Mouse (Mus musculus): ENCODE measurements around the gene Pip4k2a. TPM values are rescaled to one million over a fixed set of nuclear protein-coding genes. Genes with fewer than 3 reads are reported as not detected.

Pip4k2a gene
- polyA plus RNA-seq, 1 experiment from 2014 or later = 10.1 TPM

DNA sequence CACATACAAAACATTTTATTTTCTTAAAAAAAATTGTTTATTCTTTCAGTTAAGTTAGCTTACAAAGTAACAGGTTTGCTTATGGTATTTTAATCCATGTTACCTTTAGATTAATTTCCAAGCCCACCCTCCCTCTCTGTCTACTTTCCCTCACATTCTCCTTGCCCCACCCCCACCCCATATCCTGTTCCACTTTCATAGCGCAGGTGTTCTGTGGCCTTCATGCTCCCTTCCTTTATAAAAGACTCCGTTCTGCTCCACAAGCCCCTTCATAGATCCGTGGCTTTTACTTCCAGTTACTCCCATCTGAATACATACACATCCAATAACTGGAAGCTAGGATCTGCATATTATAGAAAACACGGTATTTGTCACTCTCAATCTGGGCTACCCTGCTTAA is 9.7 kb upstream of the Pip4k2a start:
- 73% methylated on average over 4 of the region's 4 CpGs for WGBS
- Histone ChIP-seq H3K27ac (ENCODE audit: low read depth) (no peak overlapping the region), H3K4me1 (replicated peaks; ENCODE audit: control insufficient read depth, insufficient read depth, low read length) (no peaks in the 10 kb centered on the region), H3K27me3 (replicated peaks; ENCODE audit: control insufficient read depth, insufficient read depth, low read length) (no peaks in the 10 kb centered on the region), H3K4me3 (ENCODE audit: low read depth, low read length) (no peak overlapping the region), H3K4me2 (ENCODE audit: low read length) (no peak overlapping the region), H3K9ac (ENCODE audit: low read length) (no peak overlapping the region), H3K9me3 (ENCODE audit: control insufficient read depth, low read length) (no peaks in the 10 kb centered on the region), H3K36me3 (ENCODE audit: control insufficient read depth, insufficient read depth, low read length) (no peaks in the 10 kb centered on the region)
- DNase-seq (ENCODE audit: low spot score) (no peak), ATAC-seq (replicated peaks; ENCODE audit: low FRiP score, low TSS enrichment, low read depth) (no peak)

DNA sequence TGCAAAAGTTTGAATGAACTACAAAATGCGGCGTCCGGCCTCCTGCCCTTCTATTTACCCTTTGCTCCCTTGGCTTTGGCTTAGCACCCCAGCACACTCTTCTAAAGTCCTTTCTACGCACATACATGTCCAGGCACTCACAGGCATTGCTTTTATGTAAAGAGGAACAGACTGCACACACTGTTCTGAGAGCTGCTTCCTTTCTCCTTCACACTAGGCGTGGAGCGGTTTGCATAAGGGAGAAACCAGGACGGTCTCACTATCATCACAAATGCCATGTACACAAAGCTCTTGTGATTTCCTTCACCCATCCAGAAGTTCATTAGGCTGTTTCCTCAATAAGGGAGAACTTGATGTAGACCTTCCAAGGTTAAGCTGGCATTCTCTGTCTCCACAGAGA is 8.2 kb upstream of the Pip4k2a start:
- WGBS = 90% methylated on average over 7 of the region's 7 CpGs
- Histone ChIP-seq H3K9ac (ENCODE audit: low read length) (no peak overlapping the region), H3K4me2 (ENCODE audit: low read length) (no peak overlapping the region), H3K36me3 (ENCODE audit: control insufficient read depth, insufficient read depth, low read length) (no peaks in the 10 kb centered on the region), H3K9me3 (ENCODE audit: control insufficient read depth, low read length) (no peaks in the 10 kb centered on the region), H3K4me3 (ENCODE audit: low read depth, low read length) (no peak overlapping the region), H3K27ac (ENCODE audit: low read depth) (no peak overlapping the region), H3K27me3 (replicated peaks; ENCODE audit: control insufficient read depth, insufficient read depth, low read length) (no peaks in the 10 kb centered on the region), H3K4me1 (replicated peaks; ENCODE audit: control insufficient read depth, insufficient read depth, low read length) (no peaks in the 10 kb centered on the region)
- DNase-seq (ENCODE audit: low spot score) (no peak), ATAC-seq (replicated peaks; ENCODE audit: low FRiP score, low TSS enrichment, low read depth) (no peak)

DNA sequence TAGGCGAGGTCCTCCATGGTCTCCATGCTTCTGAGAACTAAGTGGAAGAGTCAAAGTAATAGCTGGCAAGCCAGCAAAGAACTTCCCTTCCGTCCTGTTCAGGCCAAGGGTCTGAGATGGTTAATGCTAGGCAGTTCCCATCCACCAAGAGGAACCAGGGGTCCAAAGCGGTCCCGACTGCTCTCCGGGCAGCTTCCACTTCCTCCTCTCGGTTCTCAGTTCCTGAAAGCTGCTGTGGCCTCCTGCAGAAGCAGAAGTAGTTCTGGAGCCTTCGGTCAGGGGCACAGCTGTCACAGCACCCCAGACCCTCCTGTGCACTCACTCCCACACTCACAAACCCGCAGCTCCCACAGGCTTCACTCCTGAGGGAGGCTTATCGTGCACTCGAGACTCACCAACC is 6.9 kb upstream of the Pip4k2a start:
- H3K9me3 ChIP-seq (ENCODE audit: control insufficient read depth, low read length) = no peaks in the 10 kb centered on the region
- 78% methylated on average over 10 of the region's 10 CpGs for WGBS
- no peaks in the 10 kb centered on the region for H3K36me3 ChIP-seq (ENCODE audit: control insufficient read depth, insufficient read depth, low read length)
- DNase-seq (ENCODE audit: low spot score) = no peak
- H3K4me3 ChIP-seq (ENCODE audit: low read depth, low read length) = no peak overlapping the region
- no peaks in the 10 kb centered on the region for H3K4me1 ChIP-seq (replicated peaks; ENCODE audit: control insufficient read depth, insufficient read depth, low read length)
- no peak for ATAC-seq (replicated peaks; ENCODE audit: low FRiP score, low TSS enrichment, low read depth)
- H3K4me2 ChIP-seq (ENCODE audit: low read length) = no peak overlapping the region
- no peak overlapping the region for H3K27ac ChIP-seq (ENCODE audit: low read depth)
- no peak overlapping the region for H3K9ac ChIP-seq (ENCODE audit: low read length)
- no peaks in the 10 kb centered on the region for H3K27me3 ChIP-seq (replicated peaks; ENCODE audit: control insufficient read depth, insufficient read depth, low read length)

- Histone ChIP-seq H3K4me2 (ENCODE audit: low read length) (no peak overlapping the region), H3K9ac (ENCODE audit: low read length) (no peak overlapping the region), H3K36me3 (ENCODE audit: control insufficient read depth, insufficient read depth, low read length) (no peaks in the 10 kb centered on the region), H3K4me1 (replicated peaks; ENCODE audit: control insufficient read depth, insufficient read depth, low read length) (no peaks in the 10 kb centered on the region; the same call in 1 of the 2 replicates), H3K27ac (ENCODE audit: low read depth) (no peak overlapping the region), H3K27me3 (replicated peaks; ENCODE audit: control insufficient read depth, insufficient read depth, low read length) (no peaks in the 10 kb centered on the region), H3K4me3 (ENCODE audit: low read depth, low read length) (no peak overlapping the region), H3K9me3 (ENCODE audit: control insufficient read depth, low read length) (no peaks in the 10 kb centered on the region)
- 84% methylated on average over 2 of the region's 2 CpGs for WGBS
- ATAC-seq (replicated peaks; ENCODE audit: low FRiP score, low TSS enrichment, low read depth) (no peak), DNase-seq (ENCODE audit: low spot score) (no peak)
Observed at GRCm38 (mm10) chr2:18999395-18999794, 1.5 kb upstream of the Pip4k2a start.

DNA sequence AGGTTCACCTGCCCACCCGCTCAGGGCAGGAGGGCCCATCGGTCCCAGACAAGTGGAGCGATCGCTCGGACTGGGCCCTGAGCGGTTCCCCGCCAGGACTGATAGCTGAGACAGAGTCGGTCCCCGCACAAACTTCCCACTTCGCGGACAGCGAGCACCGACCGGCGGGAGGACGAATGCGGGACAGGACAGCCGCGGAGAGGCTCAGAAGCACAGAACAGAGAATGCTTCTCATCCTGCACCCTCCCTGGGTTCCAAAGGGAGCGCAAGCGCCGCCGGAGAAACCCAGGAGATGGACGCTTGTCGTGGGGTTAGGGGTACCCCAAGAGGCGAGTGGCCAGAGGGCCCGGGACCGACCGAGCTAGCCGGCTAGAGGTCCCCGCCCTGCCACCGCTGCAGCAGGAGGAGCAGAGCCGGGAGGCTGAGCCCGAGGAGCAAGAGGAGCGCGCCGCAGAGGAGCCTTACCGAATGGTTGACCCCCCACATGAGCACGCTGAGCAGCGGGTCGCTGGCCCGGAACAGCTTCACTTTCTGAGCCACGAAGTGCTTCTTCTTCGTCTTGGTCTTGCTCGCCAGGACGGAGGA is 447 bp downstream of the Pip4k2a start:
- peak overlapping the region; percentile 88 for H3K27ac ChIP-seq (ENCODE audit: low read depth)
- peak overlapping the region; percentile 69 for H3K9ac ChIP-seq (ENCODE audit: low read length)
- DNase-seq (ENCODE audit: low spot score) (peak; percentile 85), ATAC-seq (replicated peaks; ENCODE audit: low FRiP score, low TSS enrichment, low read depth) (peak; percentile 74)
- WGBS = under 1% methylated on average over 42 of the region's 46 CpGs
- H3K4me3 ChIP-seq (ENCODE audit: low read depth, low read length) = peak overlapping the region; percentile 84
- H3K9me3 ChIP-seq (ENCODE audit: control insufficient read depth, low read length) = no peaks in the 10 kb centered on the region
- no peaks in the 10 kb centered on the region for H3K36me3 ChIP-seq (ENCODE audit: control insufficient read depth, insufficient read depth, low read length)
- H3K27me3 ChIP-seq (replicated peaks; ENCODE audit: control insufficient read depth, insufficient read depth, low read length) = no peaks in the 10 kb centered on the region
- H3K4me1 ChIP-seq (replicated peaks; ENCODE audit: control insufficient read depth, insufficient read depth, low read length) = no peaks in the 10 kb centered on the region; the same call in 1 of the 2 replicates
- H3K4me2 ChIP-seq (ENCODE audit: low read length) = peak overlapping the region; percentile 85

DNA sequence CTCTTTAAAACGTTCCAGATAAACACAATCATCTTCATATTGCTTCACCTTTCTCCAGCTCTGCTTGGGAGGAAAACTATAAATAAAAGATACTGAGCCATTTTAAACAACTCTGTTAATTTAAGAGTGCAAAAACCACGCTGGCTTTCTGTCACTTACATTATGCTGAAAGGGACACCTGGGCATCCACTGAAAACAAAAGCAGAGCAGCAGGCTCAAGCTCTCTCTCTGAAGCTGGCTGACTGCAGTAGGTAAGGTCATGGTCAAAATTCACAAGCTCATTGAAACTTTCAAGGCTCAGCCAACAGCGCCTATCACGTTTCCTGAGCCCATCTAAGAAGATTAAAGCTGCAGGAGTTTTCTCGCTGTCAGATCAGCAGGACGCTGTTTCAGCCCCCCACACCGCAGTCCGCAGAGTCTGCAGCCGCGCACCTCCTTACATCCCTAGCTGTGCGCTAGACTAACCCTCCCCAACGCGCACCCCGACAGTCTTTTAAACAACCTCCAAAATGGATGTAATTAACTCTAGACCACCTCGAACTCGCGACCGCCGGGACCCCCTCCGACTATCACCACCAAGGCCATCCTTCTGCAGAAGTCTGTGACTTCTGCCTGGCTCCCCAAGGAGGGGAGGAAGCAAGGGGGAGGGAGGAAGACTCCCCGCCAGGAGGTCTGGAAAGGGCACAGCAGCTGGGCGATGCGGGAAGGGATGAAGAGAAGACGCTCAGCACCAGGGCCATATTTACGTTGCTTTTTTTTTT is 1.3 kb downstream of the Pip4k2a start:
- DNase-seq (ENCODE audit: low spot score) (peak; percentile 67), ATAC-seq (replicated peaks; ENCODE audit: low FRiP score, low TSS enrichment, low read depth) (no peak)
- 0 out of 2 replicates have a peak, but pooled peaks cover 1% of the 10 kb centered on the region for H3K9me3 ChIP-seq (ENCODE audit: control insufficient read depth, low read length)
- under 1% methylated on average over 25 of the region's 25 CpGs for WGBS
- H3K9ac ChIP-seq (ENCODE audit: low read length) = peak overlapping the region; percentile 69
- 0 out of 2 replicates have a peak overlapping the region, but pooled peaks have one; percentile 33 for H3K27ac ChIP-seq (ENCODE audit: low read depth)
- no peaks in the 10 kb centered on the region for H3K27me3 ChIP-seq (replicated peaks; ENCODE audit: control insufficient read depth, insufficient read depth, low read length)
- H3K36me3 ChIP-seq (ENCODE audit: control insufficient read depth, insufficient read depth, low read length) = no peaks in the 10 kb centered on the region
- H3K4me3 ChIP-seq (ENCODE audit: low read depth, low read length) = peak overlapping the region; percentile 84
- no peaks in the 10 kb centered on the region; the same call in 1 of the 2 replicates for H3K4me1 ChIP-seq (replicated peaks; ENCODE audit: control insufficient read depth, insufficient read depth, low read length)
- peak overlapping the region; percentile 85 for H3K4me2 ChIP-seq (ENCODE audit: low read length)

DNA sequence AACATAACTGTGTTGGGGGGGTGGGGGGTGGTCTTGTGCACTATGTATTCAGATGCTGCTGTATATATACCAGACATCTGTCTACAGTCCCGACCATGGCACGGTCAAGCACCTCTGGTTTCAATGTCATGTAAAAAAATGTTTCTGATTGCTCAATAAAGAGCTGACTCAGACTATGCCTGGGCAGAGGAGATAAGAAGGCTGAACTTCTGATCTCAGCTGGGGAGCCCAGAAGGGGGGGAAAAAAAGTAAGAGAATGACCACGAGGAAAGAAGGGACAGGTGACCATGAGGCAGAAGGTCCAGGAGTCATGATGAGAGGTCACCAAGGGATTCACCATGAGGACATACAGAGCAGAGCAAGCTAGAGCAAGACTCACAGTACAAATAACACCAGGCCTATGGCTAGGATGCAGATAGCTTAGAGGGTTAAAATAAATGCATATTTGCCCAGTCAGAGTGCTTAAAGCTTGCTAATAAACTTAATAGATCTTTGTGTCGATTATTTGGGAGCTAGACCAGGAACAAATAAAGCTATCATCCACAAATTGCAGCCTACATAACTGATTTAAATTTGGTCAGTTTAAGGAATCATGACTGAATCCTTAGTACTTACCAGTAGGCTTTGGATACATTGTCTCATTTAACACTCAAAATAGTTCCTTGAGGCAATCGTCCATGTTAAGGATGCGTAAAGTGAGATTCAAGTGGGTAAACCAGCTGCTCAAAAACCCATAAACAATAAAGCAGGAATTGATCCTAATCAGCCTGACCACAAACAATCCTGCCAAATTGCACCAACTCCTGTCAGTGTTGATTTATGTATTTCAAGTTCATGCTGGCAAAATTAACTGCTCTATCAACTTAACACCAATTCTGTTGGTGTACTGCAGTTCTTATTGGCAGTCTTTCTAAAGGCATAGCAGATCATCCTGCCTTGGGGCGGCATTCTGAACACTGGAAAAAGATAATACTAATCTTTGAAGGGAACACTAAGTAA is 5.1 kb downstream of the Pip4k2a start:
- H3K27me3 ChIP-seq (replicated peaks; ENCODE audit: control insufficient read depth, insufficient read depth, low read length) = no peaks in the 10 kb centered on the region
- H3K4me2 ChIP-seq (ENCODE audit: low read length) = no peak overlapping the region
- ATAC-seq (replicated peaks; ENCODE audit: low FRiP score, low TSS enrichment, low read depth) = no peak
- H3K4me1 ChIP-seq (replicated peaks; ENCODE audit: control insufficient read depth, insufficient read depth, low read length) = no peaks in the 10 kb centered on the region; the same call in 1 of the 2 replicates
- H3K9ac ChIP-seq (ENCODE audit: low read length) = no peak overlapping the region
- WGBS = 71% methylated on average over 7 of the region's 7 CpGs
- no peak overlapping the region for H3K27ac ChIP-seq (ENCODE audit: low read depth)
- no peak overlapping the region for H3K4me3 ChIP-seq (ENCODE audit: low read depth, low read length)
- DNase-seq (ENCODE audit: low spot score) = no peak
- H3K9me3 ChIP-seq (ENCODE audit: control insufficient read depth, low read length) = peaks cover 9% of the 10 kb centered on the region; the same call in 1 of the 2 replicates
- no peaks in the 10 kb centered on the region for H3K36me3 ChIP-seq (ENCODE audit: control insufficient read depth, insufficient read depth, low read length)

DNA sequence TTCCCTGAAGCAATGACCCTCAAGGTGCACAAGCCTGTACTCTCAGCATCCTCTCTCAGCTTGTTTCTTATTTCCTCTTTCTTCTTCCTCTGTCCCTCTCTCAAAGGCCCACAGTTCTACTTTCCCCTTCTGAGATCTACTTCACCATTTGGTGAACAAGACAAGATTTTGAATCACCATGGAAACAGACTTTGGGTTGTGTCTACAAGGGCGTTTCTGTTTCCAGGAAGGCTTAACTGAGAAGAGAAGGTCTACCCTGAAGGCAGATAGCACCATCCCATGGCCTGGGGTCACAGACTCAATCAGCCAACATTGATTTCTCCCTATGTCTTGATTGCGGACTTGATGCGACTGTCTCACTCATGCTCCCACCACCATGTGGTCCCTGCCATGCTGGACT is 9.0 kb downstream of the Pip4k2a start:
- Histone ChIP-seq H3K27me3 (replicated peaks; ENCODE audit: control insufficient read depth, insufficient read depth, low read length) (no peaks in the 10 kb centered on the region), H3K4me1 (replicated peaks; ENCODE audit: control insufficient read depth, insufficient read depth, low read length) (no peaks in the 10 kb centered on the region), H3K4me3 (ENCODE audit: low read depth, low read length) (no peak overlapping the region), H3K36me3 (ENCODE audit: control insufficient read depth, insufficient read depth, low read length) (no peaks in the 10 kb centered on the region), H3K27ac (ENCODE audit: low read depth) (no peak overlapping the region), H3K9ac (ENCODE audit: low read length) (no peak overlapping the region), H3K9me3 (ENCODE audit: control insufficient read depth, low read length) (peaks cover 10% of the 10 kb centered on the region; the same call in 1 of the 2 replicates), H3K4me2 (ENCODE audit: low read length) (no peak overlapping the region)
- ATAC-seq (replicated peaks; ENCODE audit: low FRiP score, low TSS enrichment, low read depth) (no peak), DNase-seq (ENCODE audit: low spot score) (no peak)
- 89% methylated on average over 3 of the region's 3 CpGs for WGBS

Measured in intestine, embryonic 14.5 days (tissue).